Mouse (Mus musculus) thymus, postnatal 36 days (tissue): ENCODE data around the gene Vmn2r8.
"Not testable (repeated sequence)": the region's sequence is repeated elsewhere in the genome, so short reads cannot be mapped to it uniquely, and the experiment has no call there.

Source experiments
- DNase-seq, 2 experiments: peaks; one replicate each; pipeline ENCODE4 v3.0.0; 2022; ENCODE audit warnings: mixed read lengths in 2 of 2

Gene Vmn2r8

GRCm38 (mm10) chr5:108808750-108809149, at the start of gene Vmn2r8:
Gene Vmn2r8, minus strand, starts transcription at chr5:108808850.
- not testable (repeated sequence) for DNase-seq

GRCm38 (mm10) chr5:108852501-108852900, 43.9 kb upstream of the Vmn2r8 start, which contains the start of gene Vmn2r9:
Gene Vmn2r9, minus strand, starts transcription at chr5:108852601.
- not testable (repeated sequence) for DNase-seq

GRCm38 (mm10) chr5:108849466-108849865, 40.8 kb upstream of the Vmn2r8 start:
- no peak for DNase-seq

- DNase-seq, result no peak
These were observed 27.5 kb upstream of the Vmn2r8 start for GRCm38 (mm10) chr5:108836156-108836555.

- DNase-seq, result no peak
These were observed 14.6 kb upstream of the Vmn2r8 start for GRCm38 (mm10) chr5:108823276-108823675.

- DNase-seq, result no peak
These were observed 5.0 kb downstream of the Vmn2r8 start for GRCm38 (mm10) chr5:108803646-108804045.

- not testable (repeated sequence) for DNase-seq
These were observed 13.4 kb downstream of the Vmn2r8 start, which contains the start of gene Tmed11 for GRCm38 (mm10) chr5:108795263-108795662. Gene Tmed11, minus strand, starts transcription at chr5:108795363.

GRCm38 (mm10) chr5:108790385-108790784, 18.3 kb downstream of the Vmn2r8 start:
- DNase-seq, result not testable (repeated sequence)

GRCm38 (mm10) chr5:108774630-108775306, 33.9 kb downstream of the Vmn2r8 start, which contains the start of gene Rnf212:
Gene Rnf212, minus strand, starts transcription at chr5:108774982.
- no peak for DNase-seq

GRCm38 (mm10) chr5:108760002-108760401, 48.6 kb downstream of the Vmn2r8 start:
- DNase-seq, result no peak

- no peak for DNase-seq
These were observed 50.3 kb downstream of the Vmn2r8 start for GRCm38 (mm10) chr5:108758396-108758795.

GRCm38 (mm10) chr5:108751258-108751657, 57.4 kb downstream of the Vmn2r8 start:
- not testable (repeated sequence) for DNase-seq

GRCm38 (mm10) chr5:108750328-108751210, 58.1 kb downstream of the Vmn2r8 start:
- no peak for DNase-seq

- no peak for DNase-seq
These were observed 64.0 kb downstream of the Vmn2r8 start for GRCm38 (mm10) chr5:108744629-108745028.

GRCm38 (mm10) chr5:108743856-108744255, 64.8 kb downstream of the Vmn2r8 start:
- DNase-seq, result no peak

GRCm38 (mm10) chr5:108742596-108742995, 66.1 kb downstream of the Vmn2r8 start:
- DNase-seq, result no peak

- no peak for DNase-seq
These were observed 66.8 kb downstream of the Vmn2r8 start for GRCm38 (mm10) chr5:108741844-108742243.
